Mouse (Mus musculus) liver, embryonic 15.5 days (tissue): ENCODE results near the gene Mvk. TPM values are rescaled to one million over a fixed set of nuclear protein-coding genes. Genes with fewer than 3 reads are reported as not detected.

Source experiments
- ATAC-seq: fragments of 200-750 bp; cut with Nextera tagmentation; 2 replicates; pipeline ENCODE4 v1.8.0; 2017; ENCODE audit warnings: moderate number of reproducible peaks, mild to moderate bottlenecking, moderate library complexity; ENCODE audit not compliant: insufficient read depth
- H3K27ac ChIP-seq: fragments of 300-500 bp; sonication (generic); replicated peaks from 2 replicates; pipeline ENCODE4 v1.5.1; 2015; ENCODE audit warnings: mild to moderate bottlenecking, inconsistent platforms
- H3K27me3 ChIP-seq: fragments of 300-500 bp; sonication (generic); 2 replicates; pipeline ENCODE4 v1.6.1; 2015; ENCODE audit warnings: mild to moderate bottlenecking, inconsistent platforms
- H3K36me3 ChIP-seq: fragments of 300-500 bp; sonication (generic); replicated peaks from 2 replicates; pipeline ENCODE4 v1.6.1; 2015; ENCODE audit warnings: moderate library complexity, mild to moderate bottlenecking, inconsistent platforms
- H3K4me1 ChIP-seq: fragments of 300-500 bp; sonication (generic); replicated peaks from 2 replicates; pipeline ENCODE4 v1.6.1; 2015; ENCODE audit warnings: inconsistent platforms
- H3K4me2 ChIP-seq: fragments of 300-500 bp; sonication (generic); 2 replicates; pipeline ENCODE4 v1.6.1; 2015; ENCODE audit warnings: moderate library complexity, mild to moderate bottlenecking, inconsistent platforms
- H3K4me3 ChIP-seq: fragments of 300-500 bp; sonication (generic); replicated peaks from 2 replicates; pipeline ENCODE4 v1.5.1; 2015; ENCODE audit warnings: mild to moderate bottlenecking, inconsistent platforms
- H3K9ac ChIP-seq: fragments of 300-500 bp; sonication (generic); 2 replicates; pipeline ENCODE4 v1.6.1; 2015; ENCODE audit warnings: moderate library complexity, mild to moderate bottlenecking, inconsistent platforms
- H3K9me3 ChIP-seq: fragments of 300-500 bp; sonication (generic); replicated peaks from 2 replicates; pipeline ENCODE4 v1.6.1; 2016; ENCODE audit warnings: inconsistent platforms
- WGBS: fragments of 180-500 bp; shearing (Covaris S2); methylation state at CpG from one replicate; pipeline ENCODE4 v1.1.7; 2015; ENCODE audit warnings: mixed read lengths; ENCODE audit not compliant: insufficient replicate concordance; 5-methylcytosine and 5-hydroxymethylcytosine counted together
- polyA plus RNA-seq: library from polyadenylated mRNA; unstranded; fragments of >200 nt; fragmentation: Nextera tagmentation; extraction: Ambion mirVana; gene quantifications from 2 replicates; pipeline ENCODE4 v1.2.1, GENCODE M21; 2015

The Mvk gene
- polyA plus RNA-seq = 32.7 TPM in 2 replicates

- WGBS = 2% methylated on average over 43 of the region's 43 CpGs
- ATAC-seq = peak; percentile 96
- no peaks in the 10 kb centered on the region for H3K9me3 ChIP-seq
These were observed at the start of gene Mvk, which contains the start of gene Mmab for GRCm38 (mm10) chr5:114443566-114444367. TSS of gene Mvk (plus strand) at chr5:114444269. TSS of gene Mmab (minus strand) at chr5:114444060.

GRCm38 (mm10) chr5:114406592-114406991 lies 37.5 kb upstream of the Mvk start:
- H3K4me3 ChIP-seq = no peak overlapping the region
- H3K4me1 ChIP-seq = no peaks in the 10 kb centered on the region
- no peak overlapping the region for H3K27ac ChIP-seq
- no peak for ATAC-seq
- WGBS = 85% methylated on average over 14 of the region's 14 CpGs
- H3K36me3 ChIP-seq = peaks cover 100% of the 10 kb centered on the region
- H3K4me2 ChIP-seq = no peak overlapping the region
- no peaks in the 10 kb centered on the region for H3K27me3 ChIP-seq
- H3K9ac ChIP-seq = no peak overlapping the region
- no peaks in the 10 kb centered on the region for H3K9me3 ChIP-seq

More at GRCm38 (mm10) chr5:114443566-114444367, at the start of gene Mvk, which contains the start of gene Mmab:
- Histone ChIP-seq H3K4me2 (peak within 1 kb of the TSS; percentile 92), H3K27ac (peak within 1 kb of the TSS; percentile 53), H3K4me3 (peak within 1 kb of the TSS; percentile 68), H3K27me3 (no peaks in the 10 kb centered on the region), H3K36me3 (no peaks in the 10 kb centered on the region), H3K9ac (peak within 1 kb of the TSS; percentile 65), H3K4me1 (peaks cover 24% of the 10 kb centered on the region)

- H3K27ac ChIP-seq = no peak overlapping the region
- H3K4me1 ChIP-seq = no peaks in the 10 kb centered on the region
- no peaks in the 10 kb centered on the region for H3K9me3 ChIP-seq
- WGBS = 86% methylated on average over 10 of the region's 10 CpGs
- H3K4me3 ChIP-seq = no peak overlapping the region
- peaks cover 100% of the 10 kb centered on the region for H3K36me3 ChIP-seq
- no peaks in the 10 kb centered on the region for H3K27me3 ChIP-seq
- H3K9ac ChIP-seq = no peak overlapping the region
- no peak overlapping the region for H3K4me2 ChIP-seq
- ATAC-seq = no peak
These were observed 36.8 kb upstream of the Mvk start for GRCm38 (mm10) chr5:114407269-114407668.

- H3K9ac ChIP-seq = no peak overlapping the region
- H3K27ac ChIP-seq = no peak overlapping the region
- no peaks in the 10 kb centered on the region for H3K4me1 ChIP-seq
- H3K36me3 ChIP-seq = peaks cover 100% of the 10 kb centered on the region
- no peak overlapping the region for H3K4me3 ChIP-seq
- WGBS = 83% methylated on average over 9 of the region's 9 CpGs
- H3K9me3 ChIP-seq = no peaks in the 10 kb centered on the region
- no peak for ATAC-seq
- no peak overlapping the region for H3K4me2 ChIP-seq
- no peaks in the 10 kb centered on the region for H3K27me3 ChIP-seq
These were observed 36.3 kb upstream of the Mvk start for GRCm38 (mm10) chr5:114407810-114408209.

GRCm38 (mm10) chr5:114408846-114409245 lies 35.2 kb upstream of the Mvk start:
- no peak overlapping the region for H3K4me2 ChIP-seq
- H3K9ac ChIP-seq = no peak overlapping the region
- H3K9me3 ChIP-seq = no peaks in the 10 kb centered on the region
- peaks cover 100% of the 10 kb centered on the region for H3K36me3 ChIP-seq
- no peaks in the 10 kb centered on the region for H3K27me3 ChIP-seq
- ATAC-seq = no peak
- no peak overlapping the region for H3K27ac ChIP-seq
- H3K4me3 ChIP-seq = no peak overlapping the region
- WGBS = 91% methylated on average over 11 of the region's 11 CpGs
- H3K4me1 ChIP-seq = no peaks in the 10 kb centered on the region

GRCm38 (mm10) chr5:114410429-114410828 lies 33.6 kb upstream of the Mvk start:
- H3K27me3 ChIP-seq = no peaks in the 10 kb centered on the region
- no peak overlapping the region for H3K27ac ChIP-seq
- ATAC-seq = no peak
- no peaks in the 10 kb centered on the region for H3K4me1 ChIP-seq
- WGBS = 83% methylated on average over 13 of the region's 13 CpGs
- H3K4me2 ChIP-seq = no peak overlapping the region
- H3K9me3 ChIP-seq = no peaks in the 10 kb centered on the region
- H3K36me3 ChIP-seq = peaks cover 99% of the 10 kb centered on the region
- H3K9ac ChIP-seq = no peak overlapping the region
- no peak overlapping the region for H3K4me3 ChIP-seq

- no peak overlapping the region for H3K9ac ChIP-seq
- 81% methylated on average over 23 of the region's 23 CpGs for WGBS
- no peak overlapping the region for H3K27ac ChIP-seq
- no peak for ATAC-seq
- H3K4me2 ChIP-seq = no peak overlapping the region
- peaks cover 99% of the 10 kb centered on the region for H3K36me3 ChIP-seq
- H3K27me3 ChIP-seq = no peaks in the 10 kb centered on the region
- no peaks in the 10 kb centered on the region for H3K9me3 ChIP-seq
- no peaks in the 10 kb centered on the region for H3K4me1 ChIP-seq
- H3K4me3 ChIP-seq = no peak overlapping the region
These were observed 31.6 kb upstream of the Mvk start for GRCm38 (mm10) chr5:114412361-114412998.

GRCm38 (mm10) chr5:114413067-114413735 lies 30.9 kb upstream of the Mvk start:
- ATAC-seq = no peak; the same call in 1 of the 2 replicates

GRCm38 (mm10) chr5:114415606-114416005 lies 28.5 kb upstream of the Mvk start:
- no peak for ATAC-seq

More at GRCm38 (mm10) chr5:114413067-114413735, 30.9 kb upstream of the Mvk start:
- Histone ChIP-seq H3K4me2 (no peak overlapping the region), H3K4me1 (no peaks in the 10 kb centered on the region), H3K9me3 (no peaks in the 10 kb centered on the region), H3K4me3 (no peak overlapping the region), H3K36me3 (peaks cover 99% of the 10 kb centered on the region), H3K27ac (no peak overlapping the region), H3K27me3 (no peaks in the 10 kb centered on the region), H3K9ac (no peak overlapping the region)
- 79% methylated on average over 16 of the region's 16 CpGs for WGBS

GRCm38 (mm10) chr5:114416855-114417254 lies 27.2 kb upstream of the Mvk start:
- H3K9ac ChIP-seq = no peak overlapping the region
- no peaks in the 10 kb centered on the region for H3K9me3 ChIP-seq
- no peak overlapping the region for H3K4me2 ChIP-seq
- ATAC-seq = no peak
- no peak overlapping the region for H3K27ac ChIP-seq
- WGBS = 78% methylated on average over 8 of the region's 8 CpGs
- H3K27me3 ChIP-seq = no peaks in the 10 kb centered on the region
- peaks cover 85% of the 10 kb centered on the region for H3K36me3 ChIP-seq
- H3K4me1 ChIP-seq = 0 out of 2 replicates have a peak, but pooled peaks cover 3% of the 10 kb centered on the region
- no peak overlapping the region for H3K4me3 ChIP-seq

More at GRCm38 (mm10) chr5:114415606-114416005, 28.5 kb upstream of the Mvk start:
- Histone ChIP-seq H3K9me3 (no peaks in the 10 kb centered on the region), H3K27ac (no peak overlapping the region), H3K36me3 (peaks cover 98% of the 10 kb centered on the region), H3K4me2 (no peak overlapping the region), H3K4me1 (no peaks in the 10 kb centered on the region), H3K4me3 (no peak overlapping the region), H3K27me3 (no peaks in the 10 kb centered on the region), H3K9ac (no peak overlapping the region)
- WGBS = 84% methylated on average over 5 of the region's 5 CpGs

GRCm38 (mm10) chr5:114418541-114418940 lies 25.5 kb upstream of the Mvk start:
- Histone ChIP-seq H3K4me1 (peaks cover 7% of the 10 kb centered on the region), H3K9ac (no peak overlapping the region), H3K4me2 (no peak overlapping the region), H3K27ac (no peak overlapping the region), H3K36me3 (peaks cover 68% of the 10 kb centered on the region), H3K9me3 (no peaks in the 10 kb centered on the region), H3K27me3 (no peaks in the 10 kb centered on the region), H3K4me3 (no peak overlapping the region)
- no peak for ATAC-seq
- 70% methylated on average over 8 of the region's 8 CpGs for WGBS
